In the genomic region with DNA sequence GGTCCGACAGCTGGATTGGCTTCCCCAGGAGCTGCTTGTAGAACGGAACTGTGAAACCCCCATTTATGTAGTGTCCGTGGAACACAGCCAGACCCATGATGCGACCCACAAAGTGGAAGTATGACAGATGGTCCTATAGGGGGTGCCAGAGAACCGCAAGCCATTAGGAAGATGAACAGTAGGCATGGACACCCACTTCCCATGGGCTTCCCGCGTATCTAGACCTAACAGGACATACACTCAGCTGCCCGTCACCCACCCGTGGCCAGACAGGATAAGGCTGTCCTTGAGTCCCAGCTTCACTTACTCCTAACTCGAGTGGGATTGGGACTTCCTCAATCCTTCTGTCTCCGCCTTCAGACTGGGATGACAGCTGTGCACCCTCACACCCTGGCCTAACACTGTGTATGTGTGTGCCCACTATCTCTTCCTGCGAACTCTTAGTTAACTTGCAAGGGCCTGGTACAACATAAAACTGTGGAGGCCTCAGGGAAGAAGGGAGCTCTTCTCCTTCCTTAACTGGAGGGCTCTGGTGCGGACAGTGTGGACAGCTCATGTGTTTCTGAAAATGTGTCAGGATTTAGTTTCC, we compare ENCODE assay signal across 8 mouse cellular contexts.
DNase-seq lines count a peak whose midpoint lies in the region; TF ChIP-seq lines count a peak whose summit lies in the region.

No protein-coding gene starts in this region.

- intact Hi-C loops in heart, adult 2 months (cut with DNase I): loop anchor here (2.0 kb wide), 1 partner anchor 104 kb away; no protein-coding TSS in a partner anchor
- intact Hi-C loops in left cerebral cortex, postnatal 4 days (cut with DNase I): no loop called here

- no peaks in the 10 kb centered on the region for H3K36me3 ChIP-seq in heart, adult 2 months (ENCODE audit: control insufficient read depth, insufficient read depth, low read length)
- peaks cover 96% of the 10 kb centered on the region for H3K36me3 ChIP-seq in heart, embryonic 10.5 days

- H3K4me1 ChIP-seq in heart, adult 2 months (ENCODE audit: control insufficient read depth, insufficient read depth, low read length): no peaks in the 10 kb centered on the region
- peaks cover 25% of the 10 kb centered on the region for H3K4me1 ChIP-seq in heart, embryonic 10.5 days

- no peak overlapping the region for H3K9ac ChIP-seq in heart, adult 2 months (ENCODE audit: low read depth, low read length)

- TF ChIP-seq CTCF in heart, adult 2 months (IDR thresholded peaks at IDR 0.05): peak; percentile 64

- TF ChIP-seq POLR2A in heart, adult 2 months (IDR thresholded peaks at IDR 0.05; ENCODE audit: insufficient read depth, low read depth, low read length): no peak

- no peak overlapping the region for H3K27ac ChIP-seq in heart, adult 2 months
- H3K27ac ChIP-seq in heart, embryonic 10.5 days: no peak overlapping the region

- no peak for DNase-seq in heart, adult 2 months
- no peak for DNase-seq in heart, embryonic 10.5 days (ENCODE audit: low spot score)
- DNase-seq in 416B (ENCODE audit: low read depth): peak; percentile 17
- peak; percentile 54 for DNase-seq in brain, adult 2 months (ENCODE audit: low read depth, low spot score)
- peak; percentile 59 for DNase-seq in left cerebral cortex, postnatal 4 days
- no peak for DNase-seq in natural killer cell, adult 2 months (ENCODE audit: low spot score in 2 of 2)
- DNase-seq in thymus, postnatal 10 days (ENCODE audit: low spot score in 2 of 2): no peak
- DNase-seq in spleen, postnatal 14 days (ENCODE audit: low spot score in 2 of 2): no peak

- peaks cover 6% of the 10 kb centered on the region; the same call in 1 of the 2 replicates for H3K9me3 ChIP-seq in heart, embryonic 10.5 days

- H3K27me3 ChIP-seq in heart, adult 2 months (ENCODE audit: control insufficient read depth, insufficient read depth, low read length): no peaks in the 10 kb centered on the region
- H3K27me3 ChIP-seq in heart, embryonic 10.5 days (ENCODE audit: insufficient read depth, poor library complexity, severe bottlenecking): no peaks in the 10 kb centered on the region

- H3K4me3 ChIP-seq in heart, adult 2 months: no peak overlapping the region
- H3K4me3 ChIP-seq in heart, embryonic 10.5 days: no peak overlapping the region

- WGBS in heart, adult 2 months: 63% methylated on average over 13 of the region's 13 CpGs
- 78% methylated on average over 13 of the region's 13 CpGs for WGBS in heart, embryonic 10.5 days

- no peak for TF ChIP-seq EP300 in heart, adult 2 months (IDR thresholded peaks at IDR 0.05; ENCODE audit: insufficient read depth, low read depth, low read length)

- no peaks in the 10 kb centered on the region for H3K79me2 ChIP-seq in heart, adult 2 months (replicated peaks; ENCODE audit: control insufficient read depth, insufficient read depth, low read length)

Comparison
In these comparisons a context has a peak if more than half of its experiments do, and no peak if none do; other contexts are left out.
1. DNase-seq: peak in 416B (single experiment), brain, adult 2 months (single experiment) and left cerebral cortex, postnatal 4 days (single experiment); none in heart, adult 2 months (0 of 2), heart, embryonic 10.5 days (single experiment), natural killer cell, adult 2 months (0 of 2), thymus, postnatal 10 days (0 of 2) and spleen, postnatal 14 days (0 of 2).